Comparison of ENCODE assay signal across 16 mouse cellular contexts in genomic region chr9:81956858-81957257, GRCm38 (mm10).
"Had no signal": no experiment of that assay in that cellular context is flagged by ENCODE, and none has a peak within 500 bp of the region (broad histone marks: within the 10 kb centered on the region; RNA-seq: fewer than 3 reads in every experiment).

No protein-coding gene starts in this region.

- H3K36me3 ChIP-seq: liver, embryonic 13.5 days; liver, embryonic 15.5 days; midbrain, embryonic 13.5 days; midbrain, embryonic 15.5 days; neural tube, embryonic 12.5 days; stomach, embryonic 15.5 days had no signal

- H3K4me3 ChIP-seq: liver, embryonic 13.5 days; liver, embryonic 15.5 days; midbrain, embryonic 13.5 days; midbrain, embryonic 15.5 days; neural tube, embryonic 12.5 days; stomach, embryonic 15.5 days had no signal

- H3K9ac ChIP-seq: liver, embryonic 13.5 days; liver, embryonic 15.5 days; lung, embryonic 14.5 days; midbrain, embryonic 13.5 days; midbrain, embryonic 15.5 days; neural tube, embryonic 12.5 days; stomach, embryonic 15.5 days had no signal

- H3K27me3 ChIP-seq: liver, embryonic 13.5 days; liver, embryonic 15.5 days; midbrain, embryonic 13.5 days; midbrain, embryonic 15.5 days; neural tube, embryonic 12.5 days; stomach, embryonic 15.5 days had no signal

- ATAC-seq: midbrain, embryonic 13.5 days; midbrain, embryonic 15.5 days had no signal

- H3K27ac ChIP-seq: liver, embryonic 13.5 days; liver, embryonic 15.5 days; midbrain, embryonic 13.5 days; midbrain, embryonic 15.5 days; neural tube, embryonic 12.5 days; stomach, embryonic 15.5 days; stomach, postnatal 0 days had no signal

- DNase-seq: liver, embryonic 13.5 days; lung, adult 18-20 months; lung, embryonic 14.5 days; lung, postnatal 10 days; lung, postnatal 4 days; right cerebral cortex, postnatal 14 days; thymus, adult 2 months; thymus, postnatal 14 days; thymus, postnatal 36 days had no signal

- H3K4me2 ChIP-seq: liver, embryonic 13.5 days; liver, embryonic 15.5 days; lung, embryonic 14.5 days; midbrain, embryonic 11.5 days; midbrain, embryonic 13.5 days; midbrain, embryonic 15.5 days; neural tube, embryonic 12.5 days; stomach, embryonic 15.5 days had no signal

- H3K9me3 ChIP-seq: liver, embryonic 13.5 days; liver, embryonic 15.5 days; midbrain, embryonic 13.5 days; midbrain, embryonic 15.5 days; neural tube, embryonic 12.5 days; stomach, embryonic 15.5 days had no signal

- H3K4me1 ChIP-seq: liver, embryonic 13.5 days; liver, embryonic 15.5 days; midbrain, embryonic 13.5 days; midbrain, embryonic 15.5 days; neural tube, embryonic 12.5 days; stomach, embryonic 15.5 days had no signal
